Mouse (Mus musculus) cerebellum, adult 9-11 months (tissue): ENCODE measurements around the gene Zfp423.

Experiments
- DNase-seq: peaks from one replicate; pipeline ENCODE4 v3.0.0; 2022

Gene Zfp423

DNA sequence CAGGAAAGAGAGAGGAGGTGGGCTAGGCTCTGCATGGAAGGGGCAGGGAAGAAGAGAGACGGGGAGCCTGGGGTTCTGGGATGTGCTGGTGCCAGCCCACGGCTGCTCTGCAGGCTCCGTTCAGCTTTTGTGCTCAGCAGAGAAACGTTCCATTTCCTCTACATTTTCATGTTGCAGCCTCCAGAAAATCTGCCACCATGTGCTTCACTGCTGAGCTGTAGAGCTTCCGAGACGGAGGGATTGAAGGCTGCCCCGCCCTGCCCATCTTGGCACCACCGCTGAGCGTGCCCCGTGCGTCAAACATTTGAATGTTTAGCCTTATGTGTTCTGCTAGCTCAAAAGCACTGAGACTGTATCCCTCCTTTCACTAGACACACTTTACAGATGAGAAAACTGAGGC lies 159.3 kb downstream of the Zfp423 start:
- no peak for DNase-seq

GRCm38 (mm10) chr8:87796234-87796633 lies 163.2 kb downstream of the Zfp423 start:
- peak; percentile 33 for DNase-seq

DNA sequence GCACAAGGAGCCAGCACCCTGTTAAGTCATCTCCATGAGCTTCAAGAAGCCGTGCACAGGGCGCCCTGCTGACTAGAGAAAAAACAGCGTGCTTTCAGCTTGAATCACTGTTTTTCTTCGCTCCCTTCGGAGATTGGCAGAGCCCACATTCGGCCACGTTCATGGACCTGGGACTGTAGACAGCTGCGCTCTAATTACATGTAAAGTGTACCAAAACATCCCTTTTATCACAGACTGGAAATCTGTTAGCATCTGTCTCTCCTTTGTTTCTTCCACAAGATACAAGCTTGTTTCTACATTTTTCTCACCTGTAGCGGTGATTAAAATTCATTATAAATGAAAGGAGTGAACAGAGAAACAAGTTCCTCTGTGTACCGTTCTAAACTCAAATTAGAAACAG lies 164.8 kb downstream of the Zfp423 start:
- no peak for DNase-seq

DNA sequence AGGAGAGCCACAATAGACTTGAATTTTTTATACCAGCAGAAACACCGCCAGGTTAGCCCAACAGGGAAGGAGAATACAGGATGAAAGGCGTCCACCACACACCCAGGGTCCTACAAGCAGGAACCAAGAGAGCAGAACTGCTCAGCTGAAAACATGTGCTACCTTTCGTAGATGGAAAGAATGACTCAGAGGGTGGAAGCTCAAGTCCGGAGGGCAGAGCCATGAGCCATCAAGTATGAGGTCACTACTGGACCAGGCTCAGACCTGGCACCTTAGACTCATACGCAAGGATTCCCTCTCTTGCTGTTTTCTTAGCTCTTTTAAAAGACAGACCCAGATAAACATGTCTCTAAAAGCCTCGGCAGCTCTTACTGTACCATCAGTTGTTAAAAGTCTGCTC lies 168.3 kb downstream of the Zfp423 start:
- DNase-seq: no peak

- DNase-seq: no peak
Measured at GRCm38 (mm10) chr8:87784641-87785439, 174.6 kb downstream of the Zfp423 start.

GRCm38 (mm10) chr8:87784227-87784626 lies 175.2 kb downstream of the Zfp423 start:
- DNase-seq: no peak

GRCm38 (mm10) chr8:87783198-87783597 lies 176.2 kb downstream of the Zfp423 start:
- no peak for DNase-seq

- DNase-seq: no peak
Measured at GRCm38 (mm10) chr8:87777586-87777985, 181.8 kb downstream of the Zfp423 start.

DNA sequence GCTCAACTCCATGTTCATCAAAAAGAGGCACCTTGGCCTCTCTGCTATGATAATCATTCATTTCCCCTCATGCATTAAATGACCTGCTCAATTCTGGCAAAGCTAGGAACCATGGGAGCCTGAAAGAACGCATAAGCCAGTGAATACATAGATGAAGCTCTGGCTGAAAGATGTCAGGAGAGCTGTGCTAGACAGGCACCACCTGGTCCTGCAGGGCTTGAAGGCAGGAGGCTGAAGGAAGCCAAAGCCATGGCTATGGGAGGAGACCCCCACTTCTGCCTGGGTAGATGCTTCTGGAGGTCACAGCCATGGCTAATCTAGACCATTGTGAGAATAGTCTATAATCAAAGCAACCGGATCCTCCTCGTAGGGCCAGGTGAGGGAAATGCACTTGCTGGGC lies 183.5 kb downstream of the Zfp423 start:
- no peak for DNase-seq

DNA sequence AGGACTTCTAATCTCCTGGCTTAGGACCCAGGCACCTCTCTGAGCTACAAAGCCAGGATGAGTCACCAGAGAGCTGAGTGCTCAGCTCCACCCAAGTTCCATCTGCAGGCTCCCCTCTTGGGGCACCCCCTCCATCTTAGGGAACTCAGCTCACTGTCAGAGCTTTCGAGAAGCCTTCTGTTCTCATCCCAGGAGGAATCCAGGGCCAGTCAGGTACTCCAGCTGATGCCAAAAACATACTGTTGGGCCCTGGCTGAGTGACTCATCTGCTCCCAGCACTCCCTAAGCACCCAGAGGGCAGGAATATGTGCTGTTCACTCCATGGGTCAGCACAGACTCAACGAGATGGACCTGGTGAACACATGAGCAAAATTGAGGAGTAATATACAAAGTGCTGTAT lies 184.4 kb downstream of the Zfp423 start:
- DNase-seq: no peak

- no peak for DNase-seq
Measured at GRCm38 (mm10) chr8:87772894-87773502, 186.4 kb downstream of the Zfp423 start.

GRCm38 (mm10) chr8:87767882-87768281 lies 191.5 kb downstream of the Zfp423 start:
- no peak for DNase-seq

- peak; percentile 24 for DNase-seq
Measured at GRCm38 (mm10) chr8:87765276-87765675, 194.1 kb downstream of the Zfp423 start.

DNA sequence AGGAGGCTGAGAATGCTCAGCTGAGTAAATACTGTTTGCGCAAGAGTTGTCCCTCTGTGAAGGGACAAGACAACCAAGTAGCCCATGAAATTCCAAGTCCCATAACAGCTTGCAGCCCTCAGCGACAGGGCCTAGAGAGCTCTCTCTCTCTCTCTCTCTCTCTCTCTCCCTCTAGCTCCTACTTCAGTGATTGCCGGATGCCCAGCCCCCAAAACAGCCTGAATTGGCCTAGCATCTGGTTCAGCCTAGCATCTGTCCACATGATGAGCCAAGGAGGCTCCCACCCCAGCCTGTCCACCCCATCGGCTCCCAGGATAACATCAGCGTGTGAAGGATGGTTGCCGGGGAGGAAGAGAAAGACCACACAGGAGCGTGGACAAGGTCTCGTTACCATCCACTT lies 200.6 kb downstream of the Zfp423 start:
- no peak for DNase-seq

GRCm38 (mm10) chr8:87754853-87755252 lies 204.5 kb downstream of the Zfp423 start:
- DNase-seq: no peak

DNA sequence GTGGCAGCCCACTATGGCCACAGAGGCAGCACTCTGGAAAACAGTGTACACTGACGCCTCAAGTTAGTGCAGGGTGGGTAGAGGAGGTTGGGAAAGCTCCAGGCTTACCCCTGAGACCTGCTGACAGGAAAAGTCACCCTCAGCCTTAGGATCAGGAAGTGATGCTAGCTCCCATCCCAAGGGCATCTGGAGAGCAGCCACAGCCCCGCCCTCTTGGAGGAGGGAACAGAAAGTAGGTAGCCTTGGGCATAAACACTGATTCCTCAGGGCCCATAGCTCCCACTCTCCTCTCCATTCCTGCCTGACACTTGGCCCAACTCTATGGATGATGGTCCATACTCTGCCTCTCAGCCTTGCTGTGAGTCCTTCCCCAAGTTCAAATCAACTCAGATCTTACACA lies 205.8 kb downstream of the Zfp423 start:
- DNase-seq: no peak

- peak; percentile 35 for DNase-seq
Measured at GRCm38 (mm10) chr8:87753148-87753547, 206.2 kb downstream of the Zfp423 start.

DNA sequence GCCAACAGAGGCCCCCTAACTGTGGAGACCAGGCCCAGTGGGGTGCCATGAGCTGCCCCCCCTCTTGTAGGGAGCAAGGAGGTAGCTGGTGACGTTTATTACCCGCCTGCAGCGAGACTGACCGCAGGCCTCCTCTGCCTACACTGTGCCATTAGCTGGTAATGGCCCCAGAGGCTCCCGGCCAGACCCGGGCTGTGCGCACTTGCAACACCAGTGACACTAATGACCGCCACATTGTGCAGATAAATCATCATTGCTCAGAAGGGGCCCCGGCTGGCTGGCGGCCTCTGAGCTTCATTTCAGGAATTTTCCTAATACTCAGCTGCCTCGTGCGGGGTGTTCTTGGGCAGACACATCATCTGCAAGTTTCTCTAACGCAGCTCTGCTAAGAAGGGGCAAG lies 206.7 kb downstream of the Zfp423 start:
- DNase-seq: no peak

DNA sequence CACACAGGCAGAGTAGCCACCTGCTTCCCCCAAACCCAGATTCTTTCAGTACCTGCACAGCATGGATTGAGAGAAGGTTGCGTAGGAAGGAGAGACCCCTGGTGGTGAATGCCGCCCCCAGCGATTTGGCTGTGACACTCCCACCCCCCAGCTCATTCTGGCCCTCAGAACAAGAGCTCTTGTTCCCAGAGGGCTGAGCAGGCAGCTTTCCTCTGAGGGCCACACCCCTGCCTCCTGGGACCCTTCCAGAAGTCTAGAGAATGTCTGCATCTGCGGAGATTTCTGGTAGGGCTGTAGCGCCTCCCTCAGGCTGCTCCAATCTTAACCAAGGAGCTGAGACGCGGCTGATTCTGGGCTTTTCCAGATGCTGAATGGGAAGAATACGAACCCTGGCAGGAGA lies 211.8 kb downstream of the Zfp423 start:
- no peak for DNase-seq

GRCm38 (mm10) chr8:87747142-87747541 lies 212.3 kb downstream of the Zfp423 start:
- DNase-seq: no peak

- DNase-seq: peak; percentile 49
Measured at GRCm38 (mm10) chr8:87746072-87746471, 213.3 kb downstream of the Zfp423 start.

- peak; percentile 24 for DNase-seq
Measured at GRCm38 (mm10) chr8:87745125-87745698, 214.2 kb downstream of the Zfp423 start.

DNA sequence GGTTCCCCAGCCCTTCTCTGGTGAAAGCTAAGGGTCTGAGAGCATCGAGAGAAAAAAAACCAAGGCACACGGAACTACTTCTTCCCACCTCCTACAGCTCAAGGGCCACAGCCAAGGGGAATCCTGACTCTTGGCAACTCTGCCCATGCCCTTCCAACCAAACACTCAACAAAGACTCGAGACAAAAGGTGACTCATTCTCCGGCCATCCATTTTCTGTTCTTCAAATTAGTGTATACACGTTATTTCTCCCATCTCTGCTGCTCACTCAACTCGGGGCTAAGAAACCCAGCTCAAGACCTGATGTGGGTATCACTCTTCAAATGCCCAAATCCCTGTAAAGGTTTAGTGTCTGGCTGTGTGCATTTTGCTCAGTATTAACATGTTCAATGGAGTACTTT lies 214.8 kb downstream of the Zfp423 start:
- DNase-seq: no peak

- DNase-seq: peak; percentile 87
Measured at GRCm38 (mm10) chr8:87742016-87742415, 217.4 kb downstream of the Zfp423 start.
